Mouse (Mus musculus) cortical plate, adult 2 months (tissue): ENCODE measurements at regions not wholly inside any gene's neighbourhood (a gene's known extent, or its start where the extent isn't known, plus 50 kb on each side); places are given as distances from the start of the nearest gene placed in this dataset.

Experiments
- CTCF ChIP-seq: fragments of 200-500 bp; IDR thresholded peaks from 2 replicates; pipeline ENCODE4 v1.5.1; 2011; ENCODE audit warnings: mild to moderate bottlenecking, control low read depth, low read length; ENCODE audit not compliant: insufficient read depth; ENCODE audit errors: extremely low read depth
- POLR2A ChIP-seq: fragments of 200-500 bp; IDR thresholded peaks from 2 replicates; pipeline ENCODE4 v1.6.1; 2011; ENCODE audit warnings: mild to moderate bottlenecking, low read length, control low read depth; ENCODE audit not compliant: insufficient read depth; ENCODE audit errors: extremely low read depth

GRCm38 (mm10) chr7:133484430-133484841 lies 117.5 kb downstream of the Tex36 start:
- no peak for TF ChIP-seq CTCF
- TF ChIP-seq POLR2A, result no peak
